Mouse (Mus musculus) liver, adult (tissue): ENCODE measurements around the gene Slc4a4.

ENCODE experiments used
- GATA4 ChIP-seq: IDR thresholded peaks from 2 replicates; pipeline ENCODE4 v1.6.1; 2014; ENCODE audit warnings: mild to moderate bottlenecking, low read length; ENCODE audit not compliant: insufficient replicate concordance

Gene Slc4a4

DNA sequence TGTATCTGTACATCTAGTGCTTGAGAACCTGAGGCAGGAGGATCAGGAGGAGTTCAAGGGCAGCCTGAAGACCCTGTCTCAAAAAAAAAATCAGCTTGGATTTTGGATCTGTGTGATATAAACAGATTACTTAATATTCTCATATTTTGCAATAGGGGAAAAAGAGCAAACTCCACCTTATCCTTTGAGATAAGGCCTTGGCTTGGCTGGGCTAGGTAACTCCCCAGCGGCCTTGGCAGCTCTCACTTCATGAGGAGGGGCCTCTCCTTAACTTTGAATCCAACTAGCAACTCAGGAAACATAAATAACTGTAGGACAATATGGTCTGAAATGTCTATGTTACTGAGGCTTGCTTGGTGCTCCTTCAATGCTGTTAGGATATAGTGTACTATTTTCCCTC lies 51.6 kb downstream of the Slc4a4 start:
- TF ChIP-seq GATA4: peak; percentile 93

DNA sequence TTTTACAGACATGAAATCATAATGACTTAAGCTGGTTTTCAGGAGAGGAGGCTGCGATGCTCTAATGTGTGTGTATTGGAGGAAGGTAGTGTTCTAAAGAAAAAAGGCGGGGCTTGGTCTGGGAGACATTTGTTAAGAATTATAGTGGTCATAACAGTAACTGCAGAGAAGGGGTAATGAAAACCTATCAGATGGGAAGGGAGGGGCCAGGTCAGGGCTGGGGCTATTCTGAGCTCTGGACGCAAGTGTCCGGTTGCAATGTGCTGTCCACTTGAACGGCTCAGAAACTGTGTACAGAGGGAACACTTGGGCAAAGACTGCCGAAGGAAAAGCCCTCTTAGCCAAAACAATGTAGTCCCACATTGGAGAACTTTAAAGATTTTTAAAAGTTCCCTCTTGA lies 52.5 kb downstream of the Slc4a4 start:
- TF ChIP-seq GATA4: no peak

DNA sequence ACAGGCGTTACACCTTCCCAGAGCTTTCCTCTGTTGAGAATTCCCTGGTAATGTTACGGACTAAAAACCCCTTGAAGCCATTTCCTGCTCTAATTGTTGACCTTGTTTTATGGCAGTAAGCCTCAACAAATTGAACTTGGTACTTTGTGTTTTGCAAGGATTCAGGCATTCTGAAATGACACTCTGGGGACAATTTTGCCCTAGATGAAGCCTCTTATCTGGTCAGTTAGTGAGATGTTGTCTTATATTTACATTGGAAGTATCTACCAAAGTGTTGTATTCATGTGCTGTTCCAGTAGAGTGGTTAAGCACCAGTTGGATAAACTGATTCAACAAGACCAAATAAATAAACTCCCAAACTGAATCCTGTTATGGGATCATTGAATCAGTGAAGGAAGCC lies 53.2 kb downstream of the Slc4a4 start:
- peak; percentile 85 for TF ChIP-seq GATA4

DNA sequence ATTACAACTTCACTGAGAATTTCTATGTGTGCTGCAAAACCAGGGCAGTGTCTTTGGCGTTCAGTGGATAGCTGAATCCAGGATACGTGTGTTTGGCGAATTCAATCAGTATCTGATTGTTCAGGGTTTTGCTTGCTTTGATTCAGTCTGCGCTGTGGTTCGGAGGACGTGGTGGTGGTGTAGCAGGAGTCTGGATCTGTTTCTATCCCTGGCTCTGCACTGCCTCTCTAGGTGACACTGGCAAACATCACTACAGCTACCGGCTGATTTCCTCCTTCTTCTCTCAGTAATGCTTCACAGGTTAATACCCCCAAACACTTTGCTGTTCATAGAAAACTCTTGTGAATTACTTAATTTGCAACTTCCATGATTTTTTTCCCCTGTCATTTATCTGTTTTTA lies 55.3 kb downstream of the Slc4a4 start:
- no peak for TF ChIP-seq GATA4

DNA sequence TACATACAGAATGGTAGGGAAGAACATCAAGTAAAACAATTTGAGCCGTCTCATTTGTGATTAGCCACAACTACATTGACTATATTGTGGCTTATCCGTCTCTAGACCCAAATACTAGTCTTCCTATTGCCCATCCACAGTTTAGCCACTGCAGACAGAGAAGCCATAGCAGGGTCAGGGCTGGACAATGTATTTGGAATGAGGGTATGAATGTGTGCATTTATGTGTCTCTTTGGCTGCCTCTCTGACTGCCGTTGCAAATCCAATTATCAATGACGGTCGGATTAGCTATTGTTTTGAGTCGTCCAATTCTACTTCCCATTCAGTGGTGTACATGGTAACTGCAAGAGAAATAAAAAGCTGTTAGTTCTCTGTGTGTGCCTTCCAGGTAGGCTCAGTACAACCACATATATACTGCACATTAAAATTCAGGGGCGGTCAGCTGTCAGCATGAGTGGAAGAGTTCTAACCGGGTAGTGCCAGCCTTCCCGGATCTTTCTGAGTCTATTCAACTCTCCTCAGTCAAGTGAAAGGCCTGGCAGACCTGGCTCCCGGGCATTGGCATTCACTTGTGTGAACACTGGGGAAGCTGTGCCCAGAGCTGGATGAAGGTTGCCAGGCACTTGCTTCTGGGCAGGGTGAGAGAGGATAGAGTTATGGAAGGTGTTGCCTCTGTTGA lies 59.2 kb downstream of the Slc4a4 start:
- TF ChIP-seq GATA4: no peak

DNA sequence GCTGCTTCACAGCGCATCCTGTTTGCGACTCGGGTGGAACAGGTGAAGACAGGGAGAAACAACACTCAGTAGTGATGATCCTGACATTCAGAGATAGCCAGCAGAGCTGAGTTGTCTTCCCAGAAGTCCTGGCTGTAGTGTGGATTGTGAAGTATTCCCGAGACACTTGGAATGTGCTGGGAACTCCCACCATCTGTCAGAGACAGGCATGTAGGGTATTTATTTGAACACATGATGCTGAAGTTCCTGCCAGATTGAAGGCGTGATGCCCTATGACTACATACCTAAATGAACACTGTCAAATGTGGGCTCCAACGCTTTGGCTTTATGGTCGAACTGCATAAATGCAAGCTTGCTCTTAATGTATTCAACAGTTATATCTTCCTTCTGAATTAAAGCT lies 63.7 kb downstream of the Slc4a4 start:
- no peak for TF ChIP-seq GATA4

DNA sequence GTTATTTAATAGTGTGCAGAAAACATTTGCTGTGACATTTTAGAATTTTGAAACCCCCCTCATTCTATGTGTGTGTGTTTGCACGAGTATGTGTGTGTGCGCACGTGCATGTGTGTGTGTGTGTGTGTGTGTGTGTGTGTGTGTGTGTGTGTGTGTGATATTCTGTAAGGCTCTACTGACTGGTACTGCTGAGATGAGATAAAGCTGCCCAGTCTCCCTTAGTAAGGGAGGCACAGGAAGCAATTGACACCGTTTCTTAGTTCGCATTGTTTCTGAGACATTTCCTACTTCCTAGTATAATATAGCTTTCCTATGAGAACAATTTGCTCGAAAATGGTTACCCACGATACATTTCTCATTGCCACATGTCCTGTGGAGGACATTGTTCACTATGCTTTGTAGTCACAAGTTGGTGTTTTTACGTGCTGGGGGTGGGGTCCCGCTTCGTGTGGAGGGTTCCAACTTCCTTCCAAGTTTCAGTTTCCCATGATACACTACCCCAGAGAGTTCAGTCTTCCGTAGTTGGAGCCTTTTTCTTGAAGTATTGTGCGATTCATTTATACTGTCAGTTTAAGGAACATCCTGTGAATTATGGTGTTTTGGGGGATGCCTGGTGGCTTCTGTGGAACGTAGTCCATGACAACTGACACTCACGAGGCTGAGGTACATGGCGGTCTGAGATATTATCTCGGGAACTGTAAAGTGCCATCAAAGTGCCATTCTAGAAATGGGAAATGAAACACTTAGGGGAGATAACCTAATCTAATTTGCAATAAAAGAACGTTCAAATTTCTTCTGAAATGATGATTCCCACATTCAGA lies 66.3 kb downstream of the Slc4a4 start:
- TF ChIP-seq GATA4: no peak

DNA sequence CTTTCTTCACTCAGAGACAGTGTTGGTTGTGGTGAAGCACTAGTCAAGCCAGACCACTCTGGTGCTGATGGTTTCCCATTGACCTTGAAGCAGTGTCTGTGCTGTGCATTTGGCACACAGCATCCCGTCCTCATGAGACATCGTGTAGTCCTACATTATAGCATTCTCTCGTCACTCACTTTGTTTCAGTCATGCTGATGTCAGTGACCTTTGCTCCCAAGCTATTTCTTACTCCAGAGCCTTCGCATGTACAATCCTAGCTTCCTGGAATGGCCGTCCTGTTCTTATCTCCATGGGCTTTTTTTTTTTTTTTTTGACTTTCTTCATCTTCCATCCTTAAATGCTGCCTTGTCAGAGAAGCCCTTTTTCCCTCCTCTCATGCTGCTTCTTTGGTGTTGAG lies 71.1 kb downstream of the Slc4a4 start:
- TF ChIP-seq GATA4: no peak

DNA sequence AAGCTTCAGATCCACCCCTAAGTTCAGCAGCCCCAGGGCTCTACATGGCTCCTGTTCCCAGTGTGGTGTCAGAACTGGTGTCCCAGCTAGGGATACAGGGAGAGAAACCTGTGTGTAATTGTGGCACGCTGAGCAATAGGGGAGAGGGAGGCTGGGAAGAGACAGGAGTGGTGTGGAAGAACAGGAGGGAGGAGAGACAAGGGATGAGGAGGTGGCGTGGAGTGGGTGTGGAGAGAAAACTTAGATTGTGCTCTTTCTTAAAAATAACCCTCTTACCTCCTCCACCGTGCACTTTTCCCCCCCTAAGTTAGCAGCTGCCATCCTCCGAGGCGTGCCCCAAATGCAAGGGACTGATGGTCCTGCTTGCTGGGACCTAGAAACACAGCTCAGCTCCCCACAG lies 72.3 kb downstream of the Slc4a4 start:
- no peak for TF ChIP-seq GATA4

DNA sequence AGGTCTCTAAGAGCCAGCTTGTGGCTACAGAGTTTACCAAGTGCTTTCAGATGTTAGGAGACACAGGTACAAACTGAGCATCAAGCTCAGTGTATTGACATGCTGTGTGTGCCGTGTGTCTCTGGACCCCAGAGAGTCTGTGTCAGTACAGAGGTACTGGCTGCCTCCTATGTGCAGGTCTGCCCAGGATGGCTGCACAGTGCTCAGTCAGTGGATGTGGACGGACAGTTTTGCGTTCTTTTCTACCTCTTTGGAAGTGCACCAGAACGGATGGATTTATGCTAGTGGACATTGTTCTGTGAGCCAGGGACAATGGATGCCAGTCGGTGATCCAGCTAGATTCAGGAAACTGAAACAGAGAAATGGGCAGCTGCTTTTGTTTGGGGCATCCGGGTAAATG lies 72.8 kb downstream of the Slc4a4 start:
- TF ChIP-seq GATA4: no peak

DNA sequence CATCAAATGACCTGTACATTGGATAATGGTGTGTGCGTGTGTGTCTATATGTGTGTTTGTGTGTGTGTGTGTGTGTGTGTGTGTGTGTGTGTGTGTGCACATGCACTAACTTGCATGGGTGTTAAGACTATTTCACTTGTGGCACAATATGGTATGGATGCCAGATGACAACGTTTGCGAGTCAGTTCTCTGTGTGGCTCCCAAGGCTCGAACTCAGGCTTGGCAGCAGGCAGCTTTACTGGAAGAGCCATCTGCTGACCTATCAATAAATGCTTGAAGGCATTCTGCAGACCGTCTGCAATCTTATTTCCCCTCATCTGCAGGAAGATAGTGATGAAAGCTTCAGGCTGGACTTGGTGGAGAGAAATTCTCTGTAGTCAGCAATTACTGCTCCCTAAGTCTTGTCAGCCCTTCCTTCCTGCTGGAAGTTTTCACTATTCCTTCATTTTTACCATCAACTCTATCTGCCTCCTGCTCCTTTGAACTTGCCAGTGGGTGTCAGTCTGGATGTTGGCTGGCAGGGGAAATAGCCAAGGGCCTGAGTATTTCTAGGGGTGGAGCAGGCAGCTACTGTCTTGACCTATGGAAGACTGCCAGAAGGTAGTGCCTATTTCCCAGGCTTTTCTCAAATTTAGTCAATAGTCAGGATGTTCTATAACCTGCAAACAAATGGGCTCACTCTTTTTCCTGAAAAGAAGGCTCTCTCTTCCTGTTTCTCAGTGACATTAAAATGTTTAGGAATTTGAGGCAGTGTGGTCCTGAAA lies 73.9 kb downstream of the Slc4a4 start:
- no peak for TF ChIP-seq GATA4

DNA sequence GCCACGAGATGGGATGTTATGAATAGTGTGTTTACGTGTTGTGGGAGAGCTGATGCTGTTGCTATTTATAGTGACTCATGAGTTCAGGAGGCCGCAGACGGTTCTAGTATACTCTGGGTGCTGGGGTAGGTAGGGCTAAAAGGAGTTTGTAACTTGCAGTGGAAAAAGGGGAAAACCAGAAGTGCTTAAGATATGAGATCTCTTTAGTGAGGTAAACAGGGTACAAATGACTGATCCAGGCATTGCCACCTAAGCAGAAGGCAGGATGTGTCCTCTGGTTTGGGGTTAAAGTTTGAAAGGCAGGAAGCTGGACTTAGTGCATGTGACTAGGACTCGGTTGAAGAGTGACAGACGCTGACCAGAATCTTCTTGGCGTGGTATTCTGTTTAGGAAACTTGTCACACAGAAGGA lies 74.7 kb downstream of the Slc4a4 start:
- peak; percentile 16; the same call in 1 of the 2 replicates for TF ChIP-seq GATA4

DNA sequence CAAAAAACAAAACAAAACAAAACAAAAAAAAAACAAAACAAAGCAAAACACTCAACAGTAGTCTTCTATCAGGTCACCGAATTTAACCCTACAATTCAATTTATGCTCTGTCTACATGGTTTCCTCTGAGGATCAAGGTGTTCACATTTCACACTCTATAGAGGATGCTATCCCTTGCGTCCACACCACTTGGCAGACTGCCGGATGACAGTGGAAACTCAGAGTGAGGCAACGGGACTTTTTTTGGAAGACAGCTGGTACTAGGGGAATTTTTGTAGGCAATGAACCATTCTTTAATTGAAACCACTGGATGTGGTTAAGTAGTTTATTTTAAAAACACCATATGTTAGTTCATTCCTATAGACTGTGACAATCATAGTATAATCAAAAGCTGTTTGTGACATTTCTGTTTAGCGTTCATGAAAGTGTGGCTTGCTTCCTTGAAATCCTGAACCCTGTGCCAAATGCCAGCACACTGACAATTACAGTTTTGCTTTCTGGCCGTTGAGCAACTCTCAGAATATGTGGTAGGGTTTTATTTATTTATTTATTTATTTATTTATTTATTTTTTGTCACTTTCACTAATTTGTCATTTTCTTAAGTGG lies 78.2 kb downstream of the Slc4a4 start:
- TF ChIP-seq GATA4: no peak

DNA sequence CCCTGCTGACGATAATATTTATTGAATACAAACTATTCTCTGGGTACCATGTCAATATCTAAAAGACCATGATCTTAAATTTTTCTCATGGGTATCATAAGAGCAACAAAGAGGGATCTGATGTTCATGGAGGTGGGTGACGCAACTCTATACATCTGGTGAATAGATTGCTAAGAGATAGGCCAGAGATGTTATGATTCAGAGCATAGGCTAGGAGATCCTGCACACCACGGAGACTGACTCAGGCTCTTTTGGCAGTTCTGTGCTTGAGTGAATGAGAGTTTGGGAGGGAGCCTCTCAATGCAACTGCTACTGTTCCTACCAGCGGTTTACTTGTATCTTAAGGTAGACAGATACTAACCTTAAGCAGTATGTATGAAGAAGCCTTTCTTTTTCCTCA lies 79.9 kb downstream of the Slc4a4 start:
- TF ChIP-seq GATA4: no peak

DNA sequence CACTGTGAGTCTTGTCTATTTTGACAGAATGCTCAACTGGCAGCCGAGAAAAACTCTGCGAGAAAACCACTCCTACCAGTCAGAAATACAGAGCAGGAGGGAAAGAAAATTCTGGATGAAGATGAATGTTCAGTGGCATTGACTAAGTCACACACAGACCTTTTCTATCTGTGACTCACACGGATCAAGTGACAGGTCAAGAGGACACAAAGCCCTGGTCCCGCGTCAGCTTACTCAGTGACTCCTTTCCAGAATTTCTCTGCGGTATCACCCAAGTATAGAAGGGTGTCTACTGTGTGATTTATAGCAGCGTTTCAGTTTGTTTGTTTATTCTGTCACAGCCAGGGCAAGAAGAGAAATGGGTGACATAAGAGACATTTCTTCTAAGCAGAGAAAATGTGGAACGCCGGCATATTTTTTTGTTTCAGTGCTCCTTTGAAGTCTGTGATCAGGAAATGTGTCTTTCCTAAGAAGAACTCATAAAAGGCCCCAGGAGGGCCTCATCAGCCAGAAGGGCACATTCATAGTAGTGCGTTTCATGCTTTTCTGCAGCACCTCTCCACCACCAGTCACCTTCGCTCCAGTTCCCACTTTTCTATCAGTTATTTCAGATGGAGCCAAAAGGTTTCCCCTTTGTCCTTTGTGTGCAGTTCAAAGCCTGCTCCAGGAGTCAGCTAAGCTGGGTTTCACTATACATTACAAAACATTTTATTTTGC lies 82.5 kb downstream of the Slc4a4 start:
- TF ChIP-seq GATA4: no peak
